Comparison of ENCODE assay signal across 8 mouse cellular contexts in the genomic region with DNA sequence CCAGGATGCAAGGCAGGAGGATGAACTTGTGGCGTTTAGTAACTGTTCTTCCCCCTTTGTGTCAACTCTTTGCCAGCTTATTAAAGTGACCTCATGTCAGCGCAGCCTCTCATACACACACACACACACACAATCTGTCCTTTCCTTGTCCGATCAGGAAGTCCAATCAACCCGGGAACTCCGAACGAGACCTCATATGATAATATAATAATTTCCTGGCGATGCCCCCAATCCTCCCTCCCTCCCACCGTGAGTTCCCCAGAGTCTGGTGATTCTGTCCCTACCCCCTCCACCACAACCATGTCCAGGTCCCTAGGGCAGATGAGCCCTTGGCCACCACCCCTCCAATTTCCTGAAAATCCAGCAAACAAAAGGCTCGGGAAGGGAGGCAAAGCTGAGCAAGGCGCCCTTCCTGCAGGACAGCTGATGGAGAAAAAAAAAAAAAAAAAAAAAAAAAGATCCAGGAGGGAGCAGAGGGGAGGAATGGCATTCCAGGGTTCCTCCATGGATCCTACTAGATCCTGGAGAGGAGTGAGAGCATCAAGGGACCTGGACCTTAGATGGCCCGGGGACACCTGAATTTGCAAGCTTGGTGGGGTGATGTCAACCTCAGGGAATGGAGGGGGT. TPM values are rescaled to one million over a fixed set of nuclear protein-coding genes. Genes with fewer than 3 reads are reported as not detected.
DNase-seq lines count a peak whose midpoint lies in the region; ATAC-seq and TF ChIP-seq lines count a peak whose summit lies in the region.

No protein-coding gene starts in this region.

- peak overlapping the region; percentile 77 for H3K4me2 ChIP-seq in forebrain, embryonic 14.5 days (ENCODE audit: low read length)
- H3K4me2 ChIP-seq in limb, embryonic 15.5 days, result peak overlapping the region; percentile 62
- H3K4me2 ChIP-seq in myocyte (ENCODE audit: low read depth), result peak overlapping the region; percentile 74

- TF ChIP-seq POLR2A in MEL (IDR thresholded peaks at IDR 0.05; ENCODE audit: control insufficient read depth in 1 of 2, insufficient read depth in 1 of 2, low read depth in 1 of 2, low read length in 2 of 2, poor library complexity in 1 of 2) (no peak), myocyte (IDR thresholded peaks at IDR 0.05; ENCODE audit: insufficient read length, low read depth) (no peak)

- no peak for TF ChIP-seq CTCF in C2C12 (IDR thresholded peaks at IDR 0.05; ENCODE audit: control insufficient read depth, insufficient read depth, insufficient read length)
- no peak for TF ChIP-seq CTCF in MEL (IDR thresholded peaks at IDR 0.05 in 2 of 3, conservative IDR thresholded peaks at IDR 0.05 in 1 of 3; ENCODE audit: control insufficient read depth in 1 of 3, insufficient read depth in 1 of 3, low read depth in 2 of 3, low read length in 3 of 3, poor library complexity in 1 of 3, severe bottlenecking in 1 of 3)

- ATAC-seq in forebrain, embryonic 14.5 days, result peak; percentile 10; the same call in 1 of the 2 replicates
- peak; percentile 3; the same call in 1 of the 2 replicates for ATAC-seq in limb, embryonic 15.5 days (ENCODE audit: insufficient number of reproducible peaks, low FRiP score, low TSS enrichment, low read depth)
- ATAC-seq in monocyte, adult 5-6 weeks (replicated peaks; ENCODE audit: insufficient number of reproducible peaks, low FRiP score, low TSS enrichment, poor library complexity, severe bottlenecking), result no peak

- no peak overlapping the region for H3K4me3 ChIP-seq in C2C12 (ENCODE audit: insufficient read depth, poor library complexity, severe bottlenecking)
- peak overlapping the region; percentile 32 to 89 for H3K4me3 ChIP-seq in MEL (ENCODE audit: control insufficient read depth in 1 of 2, insufficient read depth in 1 of 2, low read depth in 2 of 2, low read length in 2 of 2)
- peak overlapping the region; percentile 34 for H3K4me3 ChIP-seq in forebrain, embryonic 14.5 days (ENCODE audit: low read depth, low read length)
- H3K4me3 ChIP-seq in hindbrain, embryonic 10.5 days, result peak overlapping the region; percentile 52
- peak overlapping the region; percentile 43 for H3K4me3 ChIP-seq in limb, embryonic 15.5 days
- H3K4me3 ChIP-seq in myocyte, result peak overlapping the region; percentile 28

- H3K79me2 ChIP-seq in C2C12 (ENCODE audit: control insufficient read depth, insufficient read depth) (no peaks in the 10 kb centered on the region), MEL (ENCODE audit: control insufficient read depth, insufficient read depth, low read length, poor library complexity) (no peaks in the 10 kb centered on the region; the same call in 1 of the 2 replicates), myocyte (ENCODE audit: control insufficient read depth, insufficient read depth) (no peaks in the 10 kb centered on the region)

- no peak for TF ChIP-seq RAD21 in MEL (IDR thresholded peaks at IDR 0.05; ENCODE audit: low read depth, low read length)

- DNase-seq in MEL (ENCODE audit: low read depth, low spot score), result no peak
- DNase-seq in forebrain, embryonic 14.5 days (ENCODE audit: low spot score), result no peak
- peak; percentile 50 for DNase-seq in hindbrain, embryonic 10.5 days (ENCODE audit: low spot score)
- no peak for DNase-seq in ovary, postnatal 14 days (ENCODE audit: low spot score)

- H3K9me3 ChIP-seq in MEL (replicated peaks; ENCODE audit: insufficient read depth, low read length), result no peaks in the 10 kb centered on the region
- H3K9me3 ChIP-seq in forebrain, embryonic 14.5 days (replicated peaks; ENCODE audit: control insufficient read depth, low read length), result no peaks in the 10 kb centered on the region
- H3K9me3 ChIP-seq in hindbrain, embryonic 10.5 days, result no peaks in the 10 kb centered on the region
- no peaks in the 10 kb centered on the region for H3K9me3 ChIP-seq in limb, embryonic 15.5 days

- H3K4me1 ChIP-seq in MEL (ENCODE audit: control insufficient read depth in 1 of 2, insufficient read depth in 2 of 2, low read length in 2 of 2), result peaks cover 2 to 30% of the 10 kb centered on the region in 2 experiments
- peaks cover 12% of the 10 kb centered on the region for H3K4me1 ChIP-seq in forebrain, embryonic 14.5 days (ENCODE audit: control insufficient read depth, insufficient read depth, low read length)
- H3K4me1 ChIP-seq in hindbrain, embryonic 10.5 days (replicated peaks), result peaks cover 34% of the 10 kb centered on the region
- H3K4me1 ChIP-seq in limb, embryonic 15.5 days, result peaks cover 24% of the 10 kb centered on the region

- TF ChIP-seq EP300 in MEL (IDR thresholded peaks at IDR 0.05; ENCODE audit: low read depth in 1 of 2, low read length in 2 of 2), result no peak

- no peaks in the 10 kb centered on the region for H3K27me3 ChIP-seq in C2C12 (ENCODE audit: control insufficient read depth, insufficient read depth, insufficient read length)
- no peaks in the 10 kb centered on the region for H3K27me3 ChIP-seq in MEL (ENCODE audit: control insufficient read depth in 1 of 2, insufficient read depth in 2 of 2, low read length in 2 of 2)
- H3K27me3 ChIP-seq in forebrain, embryonic 14.5 days (replicated peaks; ENCODE audit: control insufficient read depth, insufficient read depth, low read length), result no peaks in the 10 kb centered on the region
- H3K27me3 ChIP-seq in hindbrain, embryonic 10.5 days (ENCODE audit: insufficient read depth, poor library complexity, severe bottlenecking), result no peaks in the 10 kb centered on the region; the same call in 1 of the 2 replicates
- H3K27me3 ChIP-seq in limb, embryonic 15.5 days, result no peaks in the 10 kb centered on the region
- H3K27me3 ChIP-seq in myocyte (ENCODE audit: control insufficient read depth, insufficient read depth, insufficient read length), result no peaks in the 10 kb centered on the region

- H3K36me3 ChIP-seq in C2C12 (ENCODE audit: control insufficient read depth, insufficient read depth) (no peaks in the 10 kb centered on the region), MEL (ENCODE audit: control insufficient read depth in 1 of 2, insufficient read depth in 2 of 2, low read length in 2 of 2) (peaks cover 0 to 15% of the 10 kb centered on the region in 2 experiments; a peak in 2 of 4 replicates), myocyte (ENCODE audit: control insufficient read depth, insufficient read depth) (no peaks in the 10 kb centered on the region)
- H3K36me3 ChIP-seq in forebrain, embryonic 14.5 days (ENCODE audit: control insufficient read depth, insufficient read depth, low read length), result no peaks in the 10 kb centered on the region
- no peaks in the 10 kb centered on the region for H3K36me3 ChIP-seq in hindbrain, embryonic 10.5 days
- no peaks in the 10 kb centered on the region for H3K36me3 ChIP-seq in limb, embryonic 15.5 days

- H3K9ac ChIP-seq in MEL (ENCODE audit: control insufficient read depth, low read depth, low read length, poor library complexity, severe bottlenecking), result peak overlapping the region; percentile 82
- peak overlapping the region; percentile 69 for H3K9ac ChIP-seq in forebrain, embryonic 14.5 days (ENCODE audit: low read length)
- peak overlapping the region; percentile 43; the same call in 1 of the 2 replicates for H3K9ac ChIP-seq in limb, embryonic 15.5 days

- no peaks in the 10 kb centered on the region for H3K79me3 ChIP-seq in C2C12 (ENCODE audit: low read depth)

- peak overlapping the region; percentile 68 for H3ac ChIP-seq in C2C12 (ENCODE audit: control insufficient read depth, insufficient read length, low read depth)
- no peak overlapping the region for H3ac ChIP-seq in myocyte (ENCODE audit: control insufficient read depth, insufficient read length)

- 2% methylated on average over 11 of the region's 11 CpGs for WGBS in forebrain, embryonic 14.5 days
- WGBS in hindbrain, embryonic 10.5 days, result 3% methylated on average over 11 of the region's 11 CpGs
- 5% methylated on average over 11 of the region's 11 CpGs for WGBS in limb, embryonic 15.5 days

- peak overlapping the region; percentile 43 for H3K27ac ChIP-seq in MEL (ENCODE audit: control insufficient read depth, low read depth, low read length)
- peak overlapping the region; percentile 67 for H3K27ac ChIP-seq in forebrain, embryonic 14.5 days (ENCODE audit: low read depth, low read length)
- H3K27ac ChIP-seq in hindbrain, embryonic 10.5 days, result peak overlapping the region; percentile 87
- H3K27ac ChIP-seq in limb, embryonic 15.5 days, result peak overlapping the region; percentile 85

RNA-seq across cellular contexts. Expression of gene Slc12a9, which starts 5.4 kb away (rescaled TPM):
- polyA plus RNA-seq in C2C12 (2012; fragmentation: generic; extraction: Trizol), result 7.3 TPM
- 7.1 and 8.8 TPM in 2 replicates for total RNA-seq in MEL (2012; rRNA removed)
- polyA plus RNA-seq in MEL (2012; ENCODE audit: insufficient read depth in 1 of 2, insufficient read length in 2 of 2, low read depth in 1 of 2, low replicate concordance in 2 of 2, missing spikeins in 1 of 2), result 10 to 100 TPM in 1 of 2 experiments, not detected in 1; 12.1 TPM
- polyA plus RNA-seq in forebrain, embryonic 14.5 days (2014; fragmentation: Nextera tagmentation; extraction: Ambion mirVana), result 6.2 and 9.9 TPM in 2 replicates
- 14.2 and 17.2 TPM in 2 replicates for polyA plus RNA-seq in hindbrain, embryonic 10.5 days (2016; fragmentation: Nextera tagmentation; extraction: Ambion mirVana)
- polyA plus RNA-seq in limb, embryonic 15.5 days (2015; fragmentation: Nextera tagmentation; extraction: Ambion mirVana), result 13.9 and 14.4 TPM in 2 replicates
- polyA plus RNA-seq in myocyte (2012; fragmentation: generic; extraction: Trizol), result 7.9 TPM
- 24.2 to 30.4 TPM (median 25.2 TPM) in 3 replicates for total RNA-seq in monocyte, adult 5-6 weeks (2017)

RNA-seq across cellular contexts. Expression of gene Ephb4, which starts 11.1 kb away (rescaled TPM):
- 25.2 TPM for polyA plus RNA-seq in C2C12 (2012; fragmentation: generic; extraction: Trizol)
- total RNA-seq in MEL (2012; rRNA removed), result 0.07 and 0.12 TPM in 2 replicates
- under 1 TPM in 1 of 2 experiments, not detected in 1; 0.08 TPM for polyA plus RNA-seq in MEL (2012; ENCODE audit: insufficient read depth in 1 of 2, insufficient read length in 2 of 2, low read depth in 1 of 2, low replicate concordance in 2 of 2, missing spikeins in 1 of 2)
- polyA plus RNA-seq in forebrain, embryonic 14.5 days (2014; fragmentation: Nextera tagmentation; extraction: Ambion mirVana), result 6.2 and 8.0 TPM in 2 replicates
- polyA plus RNA-seq in hindbrain, embryonic 10.5 days (2016; fragmentation: Nextera tagmentation; extraction: Ambion mirVana), result 29.7 and 31.4 TPM in 2 replicates
- polyA plus RNA-seq in limb, embryonic 15.5 days (2015; fragmentation: Nextera tagmentation; extraction: Ambion mirVana), result 61.1 and 68.6 TPM in 2 replicates
- polyA plus RNA-seq in myocyte (2012; fragmentation: generic; extraction: Trizol), result 17.8 TPM
- total RNA-seq in monocyte, adult 5-6 weeks (2017), result not detected in 3 replicates

RNA-seq across cellular contexts. Expression of gene Trip6, which starts 24.6 kb away (rescaled TPM):
- polyA plus RNA-seq in C2C12 (2012; fragmentation: generic; extraction: Trizol) (80.0 TPM), MEL (2012; ENCODE audit: insufficient read depth in 1 of 2, insufficient read length in 2 of 2, low read depth in 1 of 2, low replicate concordance in 2 of 2, missing spikeins in 1 of 2) (1 to 10 TPM in 1 of 2 experiments, not detected in 1; 2.1 TPM), myocyte (2012; fragmentation: generic; extraction: Trizol) (46.2 TPM)
- total RNA-seq in MEL (2012; rRNA removed), result 0.46 and 0.58 TPM in 2 replicates
- 18.2 and 18.4 TPM in 2 replicates for polyA plus RNA-seq in forebrain, embryonic 14.5 days (2014; fragmentation: Nextera tagmentation; extraction: Ambion mirVana)
- 53.9 and 57.2 TPM in 2 replicates for polyA plus RNA-seq in hindbrain, embryonic 10.5 days (2016; fragmentation: Nextera tagmentation; extraction: Ambion mirVana)
- 109 and 110 TPM in 2 replicates for polyA plus RNA-seq in limb, embryonic 15.5 days (2015; fragmentation: Nextera tagmentation; extraction: Ambion mirVana)
- 2.7 to 4.0 TPM (median 3.2 TPM) in 3 replicates for total RNA-seq in monocyte, adult 5-6 weeks (2017)

RNA-seq across cellular contexts. Expression of gene Srrt, which starts 31.3 kb away (rescaled TPM):
- polyA plus RNA-seq in C2C12 (2012; fragmentation: generic; extraction: Trizol) (130 TPM), MEL (2012; ENCODE audit: insufficient read depth in 1 of 2, insufficient read length in 2 of 2, low read depth in 1 of 2, low replicate concordance in 2 of 2, missing spikeins in 1 of 2) (100 to 1,000 TPM in 1 of 2 experiments, not detected in 1; 454 TPM), myocyte (2012; fragmentation: generic; extraction: Trizol) (59.0 TPM)
- 235 and 291 TPM in 2 replicates for total RNA-seq in MEL (2012; rRNA removed)
- 78.9 and 95.2 TPM in 2 replicates for polyA plus RNA-seq in forebrain, embryonic 14.5 days (2014; fragmentation: Nextera tagmentation; extraction: Ambion mirVana)
- 175 and 186 TPM in 2 replicates for polyA plus RNA-seq in hindbrain, embryonic 10.5 days (2016; fragmentation: Nextera tagmentation; extraction: Ambion mirVana)
- polyA plus RNA-seq in limb, embryonic 15.5 days (2015; fragmentation: Nextera tagmentation; extraction: Ambion mirVana), result 113 and 117 TPM in 2 replicates
- total RNA-seq in monocyte, adult 5-6 weeks (2017), result 250 to 289 TPM (median 261 TPM) in 3 replicates

RNA-seq across cellular contexts. Expression of gene Ufsp1, which starts 44.3 kb away (rescaled TPM):
- polyA plus RNA-seq in C2C12 (2012; fragmentation: generic; extraction: Trizol) (10.6 TPM), MEL (2012; ENCODE audit: insufficient read depth in 1 of 2, insufficient read length in 2 of 2, low read depth in 1 of 2, low replicate concordance in 2 of 2, missing spikeins in 1 of 2) (10 to 100 TPM in 1 of 2 experiments, not detected in 1; 16.1 TPM), myocyte (2012; fragmentation: generic; extraction: Trizol) (9.0 TPM)
- 4.7 and 6.9 TPM in 2 replicates for total RNA-seq in MEL (2012; rRNA removed)
- 9.8 and 10.3 TPM in 2 replicates for polyA plus RNA-seq in forebrain, embryonic 14.5 days (2014; fragmentation: Nextera tagmentation; extraction: Ambion mirVana)
- polyA plus RNA-seq in hindbrain, embryonic 10.5 days (2016; fragmentation: Nextera tagmentation; extraction: Ambion mirVana), result 10.6 and 12.2 TPM in 2 replicates
- polyA plus RNA-seq in limb, embryonic 15.5 days (2015; fragmentation: Nextera tagmentation; extraction: Ambion mirVana), result 6.7 and 11.3 TPM in 2 replicates
- 0.64 to 3.0 TPM (median 1.2 TPM) in 3 replicates for total RNA-seq in monocyte, adult 5-6 weeks (2017)
